Mouse (Mus musculus) cortical plate, adult 2 months (tissue): ENCODE results near the gene Letm1. TPM values are rescaled to one million over a fixed set of nuclear protein-coding genes. Genes with fewer than 3 reads are reported as not detected.

ENCODE experiments used
- H3K27ac ChIP-seq: fragments of 200-500 bp; 2 replicates; pipeline ENCODE4 v1.5.1; 2012; ENCODE audit warnings: low read length, control low read depth, inconsistent platforms; ENCODE audit not compliant: insufficient read depth
- H3K4me1 ChIP-seq: fragments of 200-500 bp; 2 replicates; pipeline ENCODE4 v1.6.1; 2011; ENCODE audit warnings: low read length; ENCODE audit not compliant: control insufficient read depth, insufficient read depth
- H3K4me3 ChIP-seq: fragments of 200-500 bp; 2 replicates; pipeline ENCODE4 v1.5.1; 2011; ENCODE audit warnings: mild to moderate bottlenecking, low read length, control low read depth; ENCODE audit not compliant: insufficient read depth
- CTCF ChIP-seq: fragments of 200-500 bp; IDR thresholded peaks from 2 replicates; pipeline ENCODE4 v1.5.1; 2011; ENCODE audit warnings: mild to moderate bottlenecking, control low read depth, low read length; ENCODE audit not compliant: insufficient read depth; ENCODE audit errors: extremely low read depth
- POLR2A ChIP-seq: fragments of 200-500 bp; IDR thresholded peaks from 2 replicates; pipeline ENCODE4 v1.6.1; 2011; ENCODE audit warnings: mild to moderate bottlenecking, low read length, control low read depth; ENCODE audit not compliant: insufficient read depth; ENCODE audit errors: extremely low read depth
- polyA plus RNA-seq: library from polyadenylated mRNA; depleted of rRNA; stranded (reverse); fragments of >200 nt; gene quantifications from 2 replicates; pipeline ENCODE4 v1.2.3, GENCODE M21; 2012

The Letm1 gene
- polyA plus RNA-seq, 1 experiment, result 58.1 TPM

DNA sequence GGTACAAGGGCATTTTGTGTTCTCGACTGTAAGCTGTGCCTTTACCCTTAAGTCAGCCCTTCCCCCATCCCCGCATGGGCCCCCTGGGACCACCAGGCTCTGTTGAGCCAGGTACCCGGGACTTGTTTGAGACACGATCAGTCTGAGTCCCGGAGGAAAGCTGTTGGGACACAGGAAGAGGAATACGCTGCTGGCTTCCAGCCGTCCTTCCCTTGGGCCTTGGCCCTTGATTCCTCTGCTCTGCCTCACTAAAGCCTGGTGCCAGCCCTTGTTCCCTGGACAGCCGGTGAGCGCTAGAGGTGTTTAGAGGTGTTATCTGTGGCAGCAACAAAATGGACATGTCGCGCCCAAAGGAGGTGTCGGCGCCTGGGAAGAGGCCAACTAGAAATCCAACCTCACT, 82.6 kb downstream of the Letm1 start:
- Histone ChIP-seq H3K27ac (no peak overlapping the region), H3K4me3 (no peak overlapping the region), H3K4me1 (no peaks in the 10 kb centered on the region; the same call in 1 of the 2 replicates)
- TF ChIP-seq CTCF (no peak), POLR2A (no peak)

GRCm38 (mm10) chr5:33698669-33699068, 83.9 kb downstream of the Letm1 start:
- no peak overlapping the region for H3K4me3 ChIP-seq
- TF ChIP-seq CTCF (no peak), POLR2A (no peak)
- no peak overlapping the region for H3K27ac ChIP-seq

DNA sequence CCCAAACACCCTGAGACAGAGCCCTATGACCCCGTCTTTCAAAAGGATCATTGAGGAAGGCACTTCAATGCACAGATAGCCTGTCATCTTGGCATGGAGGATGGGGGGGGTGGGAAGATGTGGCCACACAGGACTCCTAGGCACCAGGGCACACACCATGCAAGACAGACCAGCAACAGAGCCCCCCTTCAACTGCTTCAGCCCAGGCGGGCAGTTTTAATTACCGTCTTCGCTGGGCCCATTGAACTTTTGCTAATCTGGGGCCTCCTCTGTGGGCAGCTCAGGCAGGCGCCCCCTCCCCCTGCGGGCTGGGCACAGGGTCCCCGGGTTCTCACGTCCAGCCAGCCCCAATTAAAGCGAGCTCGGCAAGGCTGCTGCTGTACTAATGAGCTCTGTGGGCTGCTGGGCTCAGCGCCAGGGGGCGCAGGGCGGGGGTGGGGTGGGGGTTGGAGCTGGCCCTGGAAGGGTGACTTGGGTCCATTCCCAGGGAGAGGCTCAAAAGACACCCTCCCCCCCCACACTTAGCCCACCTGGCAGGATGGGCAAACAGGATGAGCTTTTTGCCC, 84.6 kb downstream of the Letm1 start:
- H3K4me1 ChIP-seq, result no peaks in the 10 kb centered on the region; the same call in 1 of the 2 replicates
- no peak overlapping the region for H3K27ac ChIP-seq
- no peak overlapping the region for H3K4me3 ChIP-seq
- TF ChIP-seq CTCF, result no peak
- TF ChIP-seq POLR2A, result no peak

More at GRCm38 (mm10) chr5:33698669-33699068, 83.9 kb downstream of the Letm1 start:
- no peaks in the 10 kb centered on the region; the same call in 1 of the 2 replicates for H3K4me1 ChIP-seq

DNA sequence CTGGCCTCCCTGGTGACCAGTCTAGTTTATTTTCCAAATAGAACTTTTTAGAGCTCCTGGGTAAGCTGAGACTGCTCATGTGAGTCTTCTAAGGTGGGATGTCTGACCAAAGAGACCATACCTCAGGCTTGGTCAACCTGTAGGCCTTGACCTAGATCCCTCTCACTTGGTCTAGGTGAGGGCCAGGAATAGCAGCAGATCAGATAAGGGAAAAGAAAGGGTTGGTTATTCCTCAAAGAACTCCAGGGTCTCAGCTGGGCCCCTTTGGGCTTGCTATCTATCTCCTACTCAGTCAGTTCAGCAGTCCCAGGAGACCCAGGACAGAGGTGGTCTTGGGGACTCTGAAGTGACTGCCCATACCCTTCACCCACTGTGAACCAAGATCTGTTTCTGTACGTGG, 85.1 kb downstream of the Letm1 start:
- TF ChIP-seq POLR2A (no peak), CTCF (no peak)
- Histone ChIP-seq H3K4me1 (no peaks in the 10 kb centered on the region; the same call in 1 of the 2 replicates), H3K27ac (no peak overlapping the region), H3K4me3 (no peak overlapping the region)

DNA sequence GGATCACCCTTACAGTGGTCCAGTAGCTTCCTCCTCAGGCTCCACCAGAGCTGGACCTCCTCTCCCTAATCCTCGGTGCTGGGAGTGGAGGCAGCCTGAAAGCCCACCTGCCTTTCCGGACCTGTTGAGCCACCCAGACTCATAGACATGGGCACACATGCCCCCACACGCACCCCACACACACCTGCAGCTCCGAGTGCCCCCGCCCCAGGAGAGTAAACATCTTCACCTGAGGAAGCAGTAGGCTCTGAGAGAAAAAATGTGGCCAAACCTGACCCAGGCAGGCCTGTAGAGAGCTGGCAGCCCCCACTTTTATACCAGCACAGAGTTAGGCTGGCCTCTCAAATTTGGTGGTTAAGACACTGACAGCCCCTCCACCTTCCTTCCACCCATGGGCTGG, 86.2 kb downstream of the Letm1 start:
- no peaks in the 10 kb centered on the region; the same call in 1 of the 2 replicates for H3K4me1 ChIP-seq
- TF ChIP-seq CTCF, result no peak
- H3K4me3 ChIP-seq, result no peak overlapping the region
- no peak overlapping the region for H3K27ac ChIP-seq

GRCm38 (mm10) chr5:33695718-33696121, 86.9 kb downstream of the Letm1 start:
- H3K4me3 ChIP-seq, result no peak overlapping the region
- TF ChIP-seq CTCF (no peak), POLR2A (no peak)
- H3K27ac ChIP-seq, result no peak overlapping the region
- no peaks in the 10 kb centered on the region; the same call in 1 of the 2 replicates for H3K4me1 ChIP-seq

GRCm38 (mm10) chr5:33694848-33695717, 87.5 kb downstream of the Letm1 start:
- Histone ChIP-seq H3K4me1 (no peaks in the 10 kb centered on the region; the same call in 1 of the 2 replicates), H3K4me3 (no peak overlapping the region), H3K27ac (no peak overlapping the region)
- TF ChIP-seq CTCF, result no peak
- TF ChIP-seq POLR2A, result no peak

DNA sequence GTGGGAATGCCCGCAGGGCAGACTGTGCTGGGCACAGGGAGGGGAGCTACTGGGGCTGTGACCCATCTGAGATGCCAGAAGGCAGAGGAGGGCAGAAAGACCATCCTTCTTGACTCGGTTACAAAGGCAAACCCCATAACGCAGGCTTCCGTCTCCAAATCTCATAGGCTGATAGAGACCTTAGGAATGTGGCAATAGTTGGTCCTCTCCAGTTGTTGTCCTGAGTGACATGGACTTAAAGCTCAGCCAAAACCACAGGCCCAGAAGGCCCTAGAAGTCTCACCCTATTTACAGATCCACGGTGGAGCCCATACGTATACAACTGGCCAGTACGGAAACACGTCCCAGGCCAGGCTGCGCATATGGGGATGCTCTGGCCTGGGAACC, 88.2 kb downstream of the Letm1 start:
- Histone ChIP-seq H3K4me1 (no peaks in the 10 kb centered on the region; the same call in 1 of the 2 replicates), H3K27ac (no peak overlapping the region), H3K4me3 (no peak overlapping the region)
- TF ChIP-seq POLR2A, result no peak
- no peak for TF ChIP-seq CTCF

DNA sequence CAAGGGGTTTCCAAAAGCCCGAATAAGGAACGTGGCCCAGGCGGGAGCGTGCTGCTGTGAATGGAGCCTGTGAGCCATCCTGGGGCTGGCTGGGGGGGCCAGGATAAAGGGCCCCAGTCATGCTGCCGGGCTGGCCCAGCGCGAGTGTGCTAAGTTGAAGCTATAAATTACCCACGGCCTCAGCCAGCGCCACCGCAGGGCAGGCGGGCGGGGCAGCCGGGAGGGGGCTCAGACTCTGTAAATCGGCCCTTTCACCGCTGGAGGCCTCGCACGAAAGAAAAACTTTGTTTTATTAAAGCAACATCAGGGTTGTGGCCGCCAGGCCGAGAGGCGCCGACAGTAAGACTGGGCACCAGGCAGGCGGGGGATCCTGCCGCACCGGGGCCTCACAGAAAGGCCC, 90.2 kb downstream of the Letm1 start:
- no peaks in the 10 kb centered on the region for H3K4me1 ChIP-seq
- TF ChIP-seq CTCF (no peak), POLR2A (no peak)
- H3K27ac ChIP-seq, result no peak overlapping the region

More for the DNA sequence above, 90.2 kb downstream of the Letm1 start:
- H3K4me3 ChIP-seq, result no peak overlapping the region
